Mouse (Mus musculus) megakaryocyte, embryonic 14.5 days (primary cell): ENCODE data around the gene Ttc7b.

ENCODE experiments used
- FLI1 ChIP-seq: IDR thresholded peaks from 2 replicates; pipeline ENCODE4 v1.6.1; 2012; ENCODE audit warnings: low read length, inconsistent platforms, mixed read lengths
- GATA1 ChIP-seq: IDR thresholded peaks from 3 replicates; pipeline ENCODE4 v1.6.1; 2012; ENCODE audit warnings: mixed read lengths, low read length, inconsistent platforms, borderline replicate concordance

- TF ChIP-seq GATA1 (no peak), FLI1 (no peak)
Observed at GRCm38 (mm10) chr12:100520794-100521186, at the start of gene Ttc7b.
